Mouse (Mus musculus) brain, embryonic 14.5 days (tissue): ENCODE measurements at regions not wholly inside any gene's neighbourhood (a gene's known extent, or its start where the extent isn't known, plus 50 kb on each side); places are given as distances from the start of the nearest gene placed in this dataset.

Experiments used
- CTCF ChIP-seq: fragments of 200-500 bp; IDR thresholded peaks from 2 replicates; pipeline ENCODE4 v1.5.1; 2012; ENCODE audit warnings: inconsistent platforms, mild to moderate bottlenecking, moderate library complexity, borderline replicate concordance; ENCODE audit not compliant: insufficient read depth, insufficient read length; ENCODE audit errors: extremely low read depth
- POLR2A ChIP-seq: fragments of 200-500 bp; IDR thresholded peaks from 2 replicates; pipeline ENCODE4 v1.6.1; 2012; ENCODE audit warnings: mild to moderate bottlenecking, inconsistent platforms, borderline replicate concordance; ENCODE audit not compliant: poor library complexity, insufficient read depth, insufficient read length, severe bottlenecking; ENCODE audit errors: extremely low read depth

DNA sequence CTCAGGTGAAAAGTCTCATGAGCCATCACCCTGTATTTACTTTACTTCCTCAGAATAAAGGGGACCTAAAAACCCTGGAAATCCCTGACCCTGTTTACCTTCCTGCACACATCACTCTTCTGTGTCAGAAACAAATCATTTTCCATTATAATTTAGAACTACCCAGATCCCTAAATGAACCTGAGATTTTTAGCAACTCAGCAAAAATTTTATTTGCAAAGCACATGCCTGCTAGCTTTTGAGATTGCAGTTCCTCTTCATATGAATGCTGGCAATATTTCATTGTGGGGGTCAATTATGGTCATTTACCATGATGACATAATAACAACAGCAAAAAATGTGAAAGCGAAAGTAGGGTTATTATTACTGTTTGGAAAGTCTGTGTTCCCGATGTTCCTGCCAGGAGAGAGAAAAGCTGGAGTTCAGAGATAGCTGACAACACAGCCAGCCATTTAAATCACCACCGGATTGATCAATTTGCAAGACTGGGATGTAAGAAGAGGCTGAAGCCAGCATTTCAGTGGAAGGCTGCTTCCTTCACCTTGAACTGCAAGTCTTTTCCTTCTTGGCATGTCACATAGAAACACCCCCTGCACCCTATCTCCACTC, 476.5 kb downstream of the Tmem161b start:
- no peak for TF ChIP-seq CTCF
- TF ChIP-seq POLR2A, result no peak
